Mouse (Mus musculus) heart, embryonic 11.5 days (tissue): ENCODE measurements around the gene Vhl. TPM values are rescaled to one million over a fixed set of nuclear protein-coding genes. Genes with fewer than 3 reads are reported as not detected.
"Not testable (repeated sequence)": the region's sequence is repeated elsewhere in the genome, so short reads cannot be mapped to it uniquely, and the experiment has no call there.

Experiments used
- ATAC-seq: fragments of 200-750 bp; cut with Nextera tagmentation; replicated peaks from 2 replicates; pipeline ENCODE4 v1.8.0; 2017; ENCODE audit warnings: moderate library complexity; ENCODE audit not compliant: insufficient number of reproducible peaks, low FRiP score, low TSS enrichment
- H3K27ac ChIP-seq: fragments of 300-500 bp; sonication (generic); 2 replicates; pipeline ENCODE4 v1.5.1; 2014; ENCODE audit warnings: mild to moderate bottlenecking, low read depth, low read length
- H3K27me3 ChIP-seq: fragments of 300-500 bp; sonication (generic); 2 replicates; pipeline ENCODE4 v1.6.1; 2014; ENCODE audit warnings: mild to moderate bottlenecking, low read length, mixed read lengths; ENCODE audit not compliant: control insufficient read depth, insufficient read depth
- H3K36me3 ChIP-seq: fragments of 300-500 bp; sonication (generic); 2 replicates; pipeline ENCODE4 v1.6.1; 2014; ENCODE audit warnings: mild to moderate bottlenecking, low read length, moderate library complexity, mixed read lengths; ENCODE audit not compliant: control insufficient read depth, insufficient read depth
- H3K4me1 ChIP-seq: fragments of 300-500 bp; sonication (generic); 2 replicates; pipeline ENCODE4 v1.6.1; 2014; ENCODE audit warnings: low read length; ENCODE audit not compliant: control insufficient read depth, insufficient read depth
- H3K4me2 ChIP-seq: fragments of 300-500 bp; sonication (generic); 2 replicates; pipeline ENCODE4 v1.6.1; 2014; ENCODE audit warnings: mild to moderate bottlenecking, moderate library complexity
- H3K4me3 ChIP-seq: fragments of 300-500 bp; sonication (generic); 2 replicates; pipeline ENCODE4 v1.5.1; 2014; ENCODE audit warnings: low read depth, low read length
- H3K9ac ChIP-seq: fragments of 300-500 bp; sonication (generic); 2 replicates; pipeline ENCODE4 v1.6.1; 2014; ENCODE audit warnings: mild to moderate bottlenecking, low read depth, low read length, moderate library complexity
- H3K9me3 ChIP-seq: fragments of 300-500 bp; sonication (generic); replicated peaks from 2 replicates; pipeline ENCODE4 v1.6.1; 2016; ENCODE audit warnings: low read length; ENCODE audit not compliant: control insufficient read depth
- WGBS: fragments of 180-500 bp; shearing (Covaris S2); extraction: QIAGEN DNeasy Blood & Tissue Kit; methylation state at CpG from one replicate; pipeline ENCODE4 v1.1.7; 2014; ENCODE audit not compliant: insufficient replicate concordance; 5-methylcytosine and 5-hydroxymethylcytosine counted together
- polyA plus RNA-seq: library from polyadenylated mRNA; unstranded; fragments of >200 nt; fragmentation: Nextera tagmentation; extraction: Ambion mirVana; gene quantifications from 2 replicates; pipeline ENCODE4 v1.2.1, GENCODE M21; 2014

Gene Vhl
- polyA plus RNA-seq, 1 experiment from 2014 or later: 31.2 TPM

DNA sequence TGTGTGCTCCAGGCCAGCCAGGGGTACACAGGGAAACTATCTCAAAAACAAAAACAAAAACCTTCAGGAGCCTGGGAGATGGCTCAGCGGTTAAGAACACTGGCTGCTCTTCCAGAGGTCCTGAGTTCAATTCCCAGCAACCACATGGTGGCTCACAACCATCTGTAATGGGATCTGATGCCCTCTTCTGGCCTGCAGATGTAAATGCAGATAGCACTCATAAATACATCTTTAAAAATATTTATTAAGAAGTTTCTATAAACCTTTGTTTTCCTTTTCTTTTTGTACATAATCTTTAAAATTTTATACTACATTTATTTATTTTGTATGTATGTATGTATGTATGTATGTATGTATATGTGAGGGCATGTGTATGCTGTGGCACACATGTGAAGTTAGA is 48.3 kb downstream of the Vhl start:
- H3K4me1 ChIP-seq: peaks cover 15% of the 10 kb centered on the region
- H3K27ac ChIP-seq, H3K9ac ChIP-seq, H3K4me3 ChIP-seq, H3K4me2 ChIP-seq, H3K9me3 ChIP-seq, H3K27me3 ChIP-seq, H3K36me3 ChIP-seq, ATAC-seq: not testable (repeated sequence)
- 76% methylated on average over 1 of the region's 1 CpGs for WGBS

DNA sequence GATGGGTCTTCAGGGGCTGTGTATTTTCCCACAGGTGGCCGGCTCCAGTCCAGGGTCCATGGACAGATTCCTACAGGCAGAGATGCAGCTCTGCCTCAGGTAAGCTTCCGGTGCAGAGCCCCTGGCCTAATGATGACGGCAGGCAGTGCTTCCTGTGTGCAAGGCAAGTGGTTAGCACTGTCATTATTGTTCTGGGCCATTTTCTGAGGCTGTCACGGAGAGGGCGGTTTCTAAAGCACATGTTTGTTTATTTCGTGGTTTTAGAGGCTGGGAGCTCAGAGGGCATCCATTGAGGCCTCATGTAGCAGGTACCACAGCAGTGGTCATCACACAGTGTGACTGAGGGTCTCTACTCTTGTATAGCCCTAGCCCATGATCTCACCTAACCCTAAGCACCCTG is 49.2 kb downstream of the Vhl start:
- 74% methylated on average over 6 of the region's 6 CpGs for whole genome bisulfite sequencing
- no peak for ATAC-seq
- no peak overlapping the region for H3K4me3 ChIP-seq
- peaks cover 15% of the 10 kb centered on the region for H3K4me1 ChIP-seq
- H3K9me3 ChIP-seq: no peaks in the 10 kb centered on the region
- no peak overlapping the region for H3K4me2 ChIP-seq
- no peak overlapping the region for H3K27ac ChIP-seq
- H3K36me3 ChIP-seq: no peaks in the 10 kb centered on the region
- no peaks in the 10 kb centered on the region for H3K27me3 ChIP-seq
- H3K9ac ChIP-seq: no peak overlapping the region

DNA sequence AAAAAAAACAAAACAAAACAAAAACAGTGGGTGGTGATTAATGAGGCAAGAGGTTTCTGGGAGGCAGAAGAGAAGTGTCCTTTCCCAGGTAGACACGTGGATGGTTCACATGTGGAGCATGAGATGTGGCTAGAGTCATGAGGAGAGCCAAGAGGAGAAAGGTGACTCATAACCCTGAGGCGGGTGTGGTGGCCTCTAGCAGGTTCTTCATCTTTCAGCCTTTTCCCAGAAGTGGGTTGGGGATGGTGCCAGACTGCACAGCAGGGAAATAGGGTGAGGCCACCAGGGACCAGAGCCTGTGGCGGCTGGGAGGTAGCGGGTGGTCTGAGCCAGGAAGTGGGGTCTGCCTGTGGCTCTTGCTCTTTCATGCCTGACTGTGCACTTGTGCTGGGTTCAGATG is 51.5 kb downstream of the Vhl start:
- no peak overlapping the region for H3K27ac ChIP-seq
- H3K9ac ChIP-seq: no peak overlapping the region
- H3K36me3 ChIP-seq: no peaks in the 10 kb centered on the region
- no peaks in the 10 kb centered on the region for H3K9me3 ChIP-seq
- WGBS: 69% methylated on average over 4 of the region's 4 CpGs
- H3K27me3 ChIP-seq: no peaks in the 10 kb centered on the region
- no peak for ATAC-seq
- no peaks in the 10 kb centered on the region for H3K4me1 ChIP-seq
- H3K4me3 ChIP-seq: no peak overlapping the region
- no peak overlapping the region for H3K4me2 ChIP-seq

DNA sequence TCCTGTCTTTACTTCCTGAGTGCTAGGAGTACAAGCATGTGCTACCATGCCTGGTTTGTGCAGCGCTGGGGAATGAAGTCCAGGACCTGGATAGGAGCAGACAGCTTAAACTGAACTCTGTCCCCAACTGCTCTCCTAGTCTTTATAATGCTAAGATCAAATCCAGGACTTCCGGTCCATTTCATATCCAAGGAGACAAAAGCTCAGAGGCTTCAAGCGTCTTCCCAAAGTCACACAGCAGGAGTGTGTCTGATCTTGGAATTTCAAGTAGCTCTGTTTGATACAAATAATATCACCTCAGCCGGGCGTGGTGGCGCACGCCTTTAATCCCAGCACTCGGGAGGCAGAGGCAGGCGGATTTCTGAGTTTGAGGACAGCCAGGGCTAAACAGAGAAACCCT is 52.2 kb downstream of the Vhl start:
- 90% methylated on average over 9 of the region's 9 CpGs for WGBS
- no peaks in the 10 kb centered on the region for H3K4me1 ChIP-seq
- no peaks in the 10 kb centered on the region for H3K36me3 ChIP-seq
- H3K4me3 ChIP-seq: no peak overlapping the region
- H3K4me2 ChIP-seq: no peak overlapping the region
- no peak overlapping the region for H3K27ac ChIP-seq
- H3K9me3 ChIP-seq: no peaks in the 10 kb centered on the region
- ATAC-seq: no peak
- no peak overlapping the region for H3K9ac ChIP-seq
- H3K27me3 ChIP-seq: no peaks in the 10 kb centered on the region

DNA sequence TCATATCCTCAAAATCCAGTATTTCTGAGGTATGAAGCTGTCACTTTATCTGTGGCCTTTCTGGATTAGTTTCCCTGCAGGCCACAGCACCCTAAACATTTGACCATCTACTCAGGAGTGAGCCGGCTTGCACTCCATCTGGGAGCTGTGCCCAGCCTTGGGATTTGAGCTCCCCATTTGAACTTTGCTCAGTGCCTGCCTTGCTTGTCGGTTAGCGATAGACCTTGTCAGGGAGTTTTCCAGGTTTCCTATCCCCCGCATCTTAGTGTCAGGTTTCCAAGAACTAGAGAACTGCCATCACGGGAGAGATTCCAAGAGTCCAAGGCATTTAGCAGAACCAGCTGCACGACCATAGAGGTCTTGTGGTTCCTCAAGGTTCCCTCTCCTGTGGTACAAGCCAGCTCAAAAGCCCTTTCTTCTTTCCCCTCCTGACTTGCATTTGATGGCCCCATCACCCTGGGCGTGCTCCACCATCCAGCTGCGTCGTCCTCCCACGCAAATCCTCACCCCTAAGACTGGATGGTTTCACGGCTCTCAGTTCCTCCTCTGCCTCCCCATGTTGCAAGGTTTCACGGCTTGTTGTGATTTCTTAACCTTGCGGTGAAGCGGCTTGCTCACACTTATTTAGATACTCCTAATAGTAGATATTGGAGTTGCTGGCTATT is 53.4 kb downstream of the Vhl start:
- ATAC-seq: no peak
- H3K4me1 ChIP-seq: no peaks in the 10 kb centered on the region
- H3K27me3 ChIP-seq: no peaks in the 10 kb centered on the region
- H3K9ac ChIP-seq: no peak overlapping the region
- H3K4me3 ChIP-seq: no peak overlapping the region
- H3K27ac ChIP-seq: no peak overlapping the region
- no peak overlapping the region for H3K4me2 ChIP-seq
- H3K9me3 ChIP-seq: no peaks in the 10 kb centered on the region
- 69% methylated on average over 14 of the region's 14 CpGs for WGBS
- H3K36me3 ChIP-seq: no peaks in the 10 kb centered on the region

DNA sequence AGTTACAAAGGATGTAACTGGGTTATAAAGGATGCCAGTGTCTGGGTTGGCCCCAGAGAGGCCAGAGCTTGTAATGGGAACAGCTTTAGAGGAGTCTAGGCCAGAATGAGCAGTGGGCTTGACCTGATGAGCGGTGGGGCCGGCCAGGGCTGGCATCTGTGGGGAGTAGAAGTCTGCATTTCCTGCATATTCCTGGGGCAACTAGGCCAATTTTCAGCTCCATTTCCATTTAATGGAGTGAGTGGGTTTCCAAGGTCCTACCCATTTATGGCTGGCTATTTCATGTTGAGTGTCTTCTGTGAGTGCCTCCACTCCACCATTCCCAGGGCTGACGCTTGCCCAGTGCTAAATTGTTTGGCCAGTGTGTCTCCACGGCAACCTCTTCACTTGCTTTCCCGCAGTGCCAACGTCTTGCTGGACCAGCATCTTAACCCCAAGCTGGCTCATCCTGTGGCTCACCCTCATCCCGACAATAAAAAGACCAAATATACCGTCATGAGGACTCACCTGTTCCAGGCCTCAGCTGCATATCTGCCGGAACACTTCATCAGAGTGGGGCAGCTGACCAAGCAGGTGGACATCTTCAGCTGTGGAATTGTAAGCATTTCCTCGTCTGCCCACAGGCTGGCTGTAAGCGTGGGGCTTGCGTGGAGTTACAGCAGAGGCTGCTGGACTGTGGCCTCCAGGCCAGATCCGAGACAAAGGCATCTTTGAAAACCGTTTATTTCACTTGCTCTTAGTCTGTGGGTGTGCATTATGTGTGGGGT is 54.7 kb downstream of the Vhl start:
- no peak overlapping the region for H3K9ac ChIP-seq

DNA sequence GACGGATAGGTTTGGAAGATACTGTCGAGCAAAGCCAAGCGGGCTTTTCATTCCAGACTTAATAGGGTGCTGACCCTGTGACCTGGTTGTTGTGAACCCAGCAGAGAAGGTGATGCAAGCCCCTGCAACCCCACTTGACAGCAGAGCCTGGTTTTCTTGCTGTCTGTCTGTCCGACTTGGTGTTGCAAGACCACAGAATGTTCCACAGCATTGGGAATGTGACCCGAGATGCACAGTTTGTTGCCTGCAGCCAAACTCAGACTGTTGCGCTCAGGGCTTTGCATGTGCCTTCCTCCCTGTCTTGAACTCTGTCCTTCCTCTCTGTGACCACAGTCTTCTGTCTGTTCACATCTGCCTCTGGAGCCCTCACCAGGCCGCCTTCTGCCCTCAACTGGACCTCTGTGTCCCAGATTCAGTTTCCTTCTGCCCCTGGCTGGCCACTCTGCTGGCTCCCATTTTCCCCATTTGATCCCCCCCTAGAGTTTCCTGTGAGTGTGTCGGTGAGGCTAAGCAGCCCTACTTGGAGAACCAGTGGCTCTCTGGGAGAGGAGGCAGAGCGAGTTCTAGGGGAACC is 56.3 kb downstream of the Vhl start:
- Histone ChIP-seq H3K4me3 (no peak overlapping the region), H3K27me3 (no peaks in the 10 kb centered on the region), H3K4me2 (no peak overlapping the region), H3K4me1 (no peaks in the 10 kb centered on the region), H3K27ac (no peak overlapping the region), H3K9me3 (no peaks in the 10 kb centered on the region), H3K36me3 (no peaks in the 10 kb centered on the region), H3K9ac (no peak overlapping the region)
- no peak for ATAC-seq
- WGBS: 63% methylated on average over 9 of the region's 9 CpGs

More for the DNA sequence above, 54.7 kb downstream of the Vhl start:
- Histone ChIP-seq H3K4me3 (no peak overlapping the region), H3K9me3 (no peaks in the 10 kb centered on the region), H3K4me2 (no peak overlapping the region), H3K4me1 (no peaks in the 10 kb centered on the region), H3K36me3 (no peaks in the 10 kb centered on the region), H3K27ac (no peak overlapping the region), H3K27me3 (no peaks in the 10 kb centered on the region)
- ATAC-seq: no peak
- 77% methylated on average over 14 of the region's 14 CpGs for WGBS
